Mouse (Mus musculus): ENCODE measurements at regions not wholly inside any gene's neighbourhood (a gene's known extent, or its start where the extent isn't known, plus 50 kb on each side); places are given as distances from the start of the nearest gene placed in this dataset.

DNA sequence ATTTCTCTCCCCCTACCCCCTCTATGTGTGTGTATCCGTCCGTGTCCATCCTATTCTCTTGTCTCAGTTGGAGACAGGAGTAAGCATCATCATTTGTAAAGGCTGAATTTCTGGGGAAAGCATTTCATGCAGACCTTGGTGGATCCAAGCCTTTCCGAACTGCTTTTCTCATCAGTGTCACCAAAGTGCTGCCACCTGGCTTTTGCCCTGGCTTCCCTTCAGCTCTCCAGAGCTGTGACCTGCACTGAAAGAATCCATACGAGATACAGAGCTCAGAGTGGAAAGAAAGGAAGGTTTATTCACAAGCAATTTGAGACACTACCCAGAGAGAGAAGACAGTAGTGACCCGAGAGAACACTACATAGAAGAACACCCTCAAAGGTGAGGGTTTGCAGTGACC lies 248.1 kb downstream of the Cxcl12 start:
- TF ChIP-seq CTCF (IDR thresholded peaks at IDR 0.05) (no peak), EP300 (IDR thresholded peaks at IDR 0.05) (no peak)

Measured in lung, postnatal 0 days (tissue).